Mouse (Mus musculus): Measurements from ENCODE around the gene Gprc5a. TPM values are rescaled to one million over a fixed set of nuclear protein-coding genes. Genes with fewer than 3 reads are reported as not detected.

The Gprc5a gene
- total RNA-seq, 2 experiments from 2014 or later, result 2.5 to 4.0 TPM

- intact Hi-C loops (cut with DNase I), result no loop called here
- DNase-seq, result no peak
These were observed 68.0 kb downstream of the Gprc5a start for GRCm38 (mm10) chr6:135133486-135133885.

Other genes starting within 250 kb of the Gprc5a start
- 1 to 10 TPM; 4.7 to 5.4 TPM for gene Crebl2, start 235.5 kb upstream of the Gprc5a start, total RNA-seq (2021)
- gene Gpr19, start 167.1 kb upstream of the Gprc5a start, total RNA-seq (2021), result 1 to 10 TPM; 4.3 to 4.8 TPM
- gene Cdkn1b, start 145.2 kb upstream of the Gprc5a start, total RNA-seq (2021), result 10 to 100 TPM; 45.1 to 53.5 TPM
- 10 to 100 TPM; 15.9 to 24.3 TPM for gene Apold1, start 83.9 kb upstream of the Gprc5a start, total RNA-seq (2021)
- 10 to 100 TPM; 43.0 to 47.6 TPM for gene Ddx47, start 54.0 kb upstream of the Gprc5a start, total RNA-seq (2021)
- gene Gprc5d, start 52.6 kb downstream of the Gprc5a start, total RNA-seq (2021), result under 1 TPM in 1 of 2 experiments, not detected in 1; 0.25 TPM
- 1 to 10 TPM; 5.6 to 7.5 TPM for gene Fam234b, start 132.3 kb downstream of the Gprc5a start, total RNA-seq (2021)
- 10 to 100 TPM; 58.5 to 59.0 TPM for gene Hebp1, start 132.4 kb downstream of the Gprc5a start, total RNA-seq (2021)
- gene Gsg1, start 188.7 kb downstream of the Gprc5a start, total RNA-seq (2021), result under 1 TPM; 0.32 to 0.89 TPM
- gene Pbp2, start 244.8 kb downstream of the Gprc5a start, total RNA-seq (2021), result not detected

Data from heart, postnatal 10 days (tissue).